Mouse (Mus musculus) embryo, embryonic 11.5 days (tissue): Measurements from ENCODE around the gene Baiap3.

Experiments used
- DNase-seq: peaks from one replicate; pipeline ENCODE4 v3.0.0-alpha.2; 2012; ENCODE audit warnings: low read depth, low spot score

The Baiap3 gene

DNA sequence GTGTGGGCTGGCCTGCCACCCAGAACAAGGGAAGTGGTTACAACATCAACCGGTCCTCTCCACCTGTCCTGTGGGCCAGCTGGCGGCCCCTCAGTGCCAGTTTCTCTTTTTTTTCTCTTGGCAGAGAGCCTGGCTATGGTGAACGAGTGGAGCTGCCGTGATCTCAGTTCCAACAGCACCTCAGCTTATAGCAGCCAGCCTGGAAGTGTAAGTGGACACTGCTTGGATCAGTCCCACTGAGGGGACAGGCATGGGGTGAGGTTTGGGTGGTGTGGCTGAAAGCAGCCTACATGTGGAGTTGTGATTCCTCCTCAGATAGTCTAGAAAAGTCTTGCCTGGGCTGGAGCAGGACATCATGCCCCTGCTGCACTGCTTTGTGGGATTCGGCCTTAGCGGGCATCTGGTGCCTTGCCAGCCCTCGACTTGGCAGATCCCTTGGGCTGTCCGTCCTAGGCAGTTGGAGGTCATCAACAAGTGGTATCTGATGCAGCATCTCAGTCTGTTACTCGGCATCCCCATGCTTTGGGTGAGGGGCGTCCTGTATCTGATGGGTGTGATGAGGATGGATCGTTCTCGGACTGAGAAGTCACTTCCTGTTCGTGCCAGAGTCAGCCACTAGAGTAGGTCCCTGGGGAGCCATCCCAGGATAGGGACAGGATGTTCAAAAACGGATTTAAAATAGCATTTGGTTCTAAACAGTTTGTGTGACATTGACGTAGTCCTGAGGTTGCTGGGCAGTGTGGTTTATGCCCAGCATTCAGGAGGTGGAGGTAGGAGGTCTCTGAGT, 45.3 kb downstream of the Baiap3 start:
- DNase-seq, result no peak

- DNase-seq, result no peak
Measured at GRCm38 (mm10) chr17:25210006-25210405, 46.2 kb downstream of the Baiap3 start.

GRCm38 (mm10) chr17:25202401-25202800, 53.8 kb downstream of the Baiap3 start:
- no peak for DNase-seq
